In genomic region chr4:46527558-46527926, GRCm38 (mm10) we compare ENCODE assay signal across 7 mouse cellular contexts. TPM values are rescaled to one million over a fixed set of nuclear protein-coding genes. Genes with fewer than 3 reads are reported as not detected.
DNase-seq lines count a peak whose midpoint lies in the region; ATAC-seq and TF ChIP-seq lines count a peak whose summit lies in the region.

No protein-coding gene starts in this region.

- WGBS in hindbrain, embryonic 15.5 days = 3% methylated on average over 6 of the region's 7 CpGs
- 1% methylated on average over 7 of the region's 7 CpGs for WGBS in lung, postnatal 0 days
- 3% methylated on average over 7 of the region's 7 CpGs for WGBS in stomach, embryonic 14.5 days

- peak; percentile 86 for ATAC-seq in common myeloid progenitor, adult 5-6 weeks (replicated peaks; ENCODE audit: low read depth, poor library complexity, severe bottlenecking)
- ATAC-seq in hindbrain, embryonic 15.5 days (ENCODE audit: low FRiP score, low read depth) = no peak; the same call in 1 of the 2 replicates
- ATAC-seq in lung, postnatal 0 days = peak; percentile 78
- ATAC-seq in stomach, embryonic 14.5 days (ENCODE audit: insufficient number of reproducible peaks, insufficient read depth, low FRiP score, low read depth) = 0 out of 2 replicates have a peak, but pooled peaks have one; percentile 50

- in situ Hi-C loops in ES-E14 (cut with MboI; ENCODE audit: low sequenced_read_pairs in 2 of 2, unreplicated experiment in 2 of 2) = no loop called here

- intact Hi-C loops in left cerebral cortex, postnatal 10 days (cut with DNase I) = no loop called here

- H3K4me2 ChIP-seq in hindbrain, embryonic 15.5 days = peak overlapping the region; percentile 47
- peak overlapping the region; percentile 70 for H3K4me2 ChIP-seq in lung, postnatal 0 days (replicated peaks; ENCODE audit: low read depth, low read length)
- H3K4me2 ChIP-seq in stomach, embryonic 14.5 days (replicated peaks; ENCODE audit: low read depth, low read length) = peak overlapping the region; percentile 62

- H3K4me1 ChIP-seq in ES-E14 (ENCODE audit: control insufficient read depth in 2 of 2, insufficient read depth in 2 of 2, low read length in 2 of 2, poor library complexity in 1 of 2) = peaks cover 0 to 2% of the 10 kb centered on the region in 2 experiments; a peak in 1 of 4 replicates
- 0 out of 2 replicates have a peak, but pooled peaks cover 5% of the 10 kb centered on the region for H3K4me1 ChIP-seq in hindbrain, embryonic 15.5 days (replicated peaks)
- peaks cover 4% of the 10 kb centered on the region; the same call in 1 of the 2 replicates for H3K4me1 ChIP-seq in lung, postnatal 0 days (ENCODE audit: insufficient read depth, low read depth, low read length)
- H3K4me1 ChIP-seq in stomach, embryonic 14.5 days (ENCODE audit: control insufficient read depth, insufficient read depth, low read length) = no peaks in the 10 kb centered on the region

- no peak for DNase-seq in ES-E14 (ENCODE audit: low read depth, low spot score)
- peak; percentile 68 for DNase-seq in lung, postnatal 0 days (ENCODE audit: low spot score)
- no peak for DNase-seq in thymus, postnatal 14 days
- no peak for DNase-seq in left cerebral cortex, postnatal 10 days (ENCODE audit: extremely low spot score in 1 of 2, low spot score in 2 of 2)

- peaks cover 6% of the 10 kb centered on the region for H3K27me3 ChIP-seq in hindbrain, embryonic 15.5 days
- H3K27me3 ChIP-seq in lung, postnatal 0 days (replicated peaks; ENCODE audit: insufficient read depth, low read length) = no peaks in the 10 kb centered on the region
- no peaks in the 10 kb centered on the region for H3K27me3 ChIP-seq in stomach, embryonic 14.5 days (ENCODE audit: control insufficient read depth, insufficient read depth, low read length)

- no peak overlapping the region for H3K9ac ChIP-seq in ES-E14 (ENCODE audit: insufficient read depth, low read depth, low read length, poor library complexity, severe bottlenecking)
- H3K9ac ChIP-seq in hindbrain, embryonic 15.5 days = no peak overlapping the region
- 0 out of 2 replicates have a peak overlapping the region, but pooled peaks have one; percentile 9 for H3K9ac ChIP-seq in lung, postnatal 0 days (replicated peaks; ENCODE audit: low read depth)
- no peak overlapping the region for H3K9ac ChIP-seq in stomach, embryonic 14.5 days (replicated peaks; ENCODE audit: low read depth, low read length)

- no peaks in the 10 kb centered on the region for H3K36me3 ChIP-seq in ES-E14 (ENCODE audit: control insufficient read depth, insufficient read depth, low read length, poor library complexity, severe bottlenecking)
- no peaks in the 10 kb centered on the region for H3K36me3 ChIP-seq in hindbrain, embryonic 15.5 days
- no peaks in the 10 kb centered on the region for H3K36me3 ChIP-seq in lung, postnatal 0 days (ENCODE audit: insufficient read depth, low read length)
- no peaks in the 10 kb centered on the region for H3K36me3 ChIP-seq in stomach, embryonic 14.5 days (ENCODE audit: control insufficient read depth, insufficient read depth, low read length)

- TF ChIP-seq EP300 in lung, postnatal 0 days (IDR thresholded peaks at IDR 0.05) = no peak

- no peak overlapping the region for H3K27ac ChIP-seq in ES-E14 (ENCODE audit: insufficient read depth, low read depth, low read length, poor library complexity, severe bottlenecking)
- H3K27ac ChIP-seq in hindbrain, embryonic 15.5 days (replicated peaks) = no peak overlapping the region
- no peak overlapping the region for H3K27ac ChIP-seq in lung, postnatal 0 days (ENCODE audit: low read length)
- no peak overlapping the region for H3K27ac ChIP-seq in stomach, embryonic 14.5 days (ENCODE audit: low read length)

- no peak for TF ChIP-seq CTCF in lung, postnatal 0 days (IDR thresholded peaks at IDR 0.05)

- H3K9me3 ChIP-seq in ES-E14 (ENCODE audit: control insufficient read depth, insufficient read depth, low read depth, low read length) = no peaks in the 10 kb centered on the region
- no peaks in the 10 kb centered on the region for H3K9me3 ChIP-seq in hindbrain, embryonic 15.5 days
- H3K9me3 ChIP-seq in lung, postnatal 0 days (ENCODE audit: low read length) = no peaks in the 10 kb centered on the region
- no peaks in the 10 kb centered on the region for H3K9me3 ChIP-seq in stomach, embryonic 14.5 days (ENCODE audit: control insufficient read depth, low read depth, low read length)

- H3K4me3 ChIP-seq in ES-E14 (ENCODE audit: insufficient read depth in 1 of 2, low read depth in 1 of 2, low read length in 2 of 2, poor library complexity in 1 of 2, severe bottlenecking in 1 of 2) = peak overlapping the region; percentile 11 to 55
- H3K4me3 ChIP-seq in hindbrain, embryonic 15.5 days = peak overlapping the region; percentile 7; the same call in 1 of the 2 replicates
- peak overlapping the region; percentile 35 for H3K4me3 ChIP-seq in lung, postnatal 0 days (ENCODE audit: low read depth, low read length)
- H3K4me3 ChIP-seq in stomach, embryonic 14.5 days (ENCODE audit: low read depth, low read length) = peak overlapping the region; percentile 16

TF ChIP-seq in ES-E14, 5 proteins besides CTCF, POLR2A, EP300 and RAD21:
- TF ChIP-seq ZNF384 (IDR thresholded peaks at IDR 0.05; ENCODE audit: low read depth, low read length) (no peak), MAFK (IDR thresholded peaks at IDR 0.05; ENCODE audit: insufficient read depth, low read depth, low read length) (no peak), HCFC1 (IDR thresholded peaks at IDR 0.05; ENCODE audit: borderline replicate concordance, insufficient read depth, low read length) (no peak), CHD2 (IDR thresholded peaks at IDR 0.05; ENCODE audit: low read depth, low read length) (no peak), ZC3H11A (IDR thresholded peaks at IDR 0.05; ENCODE audit: borderline replicate concordance, low read depth, low read length) (no peak)

RNA-seq across cellular contexts. Expression of gene Trim14, which starts 8.4 kb away (rescaled TPM):
- total RNA-seq in ES-E14 (2012; rRNA removed) = 0.58 and 1.2 TPM in 2 replicates
- 24.2 and 28.0 TPM in 2 replicates for total RNA-seq in common myeloid progenitor, adult 5-6 weeks (2017)
- 1.2 and 2.4 TPM in 2 replicates for polyA plus RNA-seq in hindbrain, embryonic 15.5 days (2015; fragmentation: Nextera tagmentation; extraction: Ambion mirVana)
- polyA plus RNA-seq in lung, postnatal 0 days (2015; fragmentation: Nextera tagmentation; extraction: Ambion mirVana) = 5.2 and 5.4 TPM in 2 replicates
- 4.9 and 6.0 TPM in 2 replicates for polyA plus RNA-seq in stomach, embryonic 14.5 days (2014; fragmentation: Nextera tagmentation; extraction: Ambion mirVana)
- 1 to 10 TPM; 1.2 to 1.4 TPM for total RNA-seq in left cerebral cortex, postnatal 10 days (2021)

RNA-seq across cellular contexts. Expression of gene Nans, which starts 38.5 kb away (rescaled TPM):
- 56.4 and 75.4 TPM in 2 replicates for total RNA-seq in ES-E14 (2012; rRNA removed)
- total RNA-seq in common myeloid progenitor, adult 5-6 weeks (2017) = 57.9 and 65.7 TPM in 2 replicates
- polyA plus RNA-seq in hindbrain, embryonic 15.5 days (2015; fragmentation: Nextera tagmentation; extraction: Ambion mirVana) = 69.1 and 73.2 TPM in 2 replicates
- polyA plus RNA-seq in lung, postnatal 0 days (2015; fragmentation: Nextera tagmentation; extraction: Ambion mirVana) = 48.2 and 52.4 TPM in 2 replicates
- 75.9 and 77.2 TPM in 2 replicates for polyA plus RNA-seq in stomach, embryonic 14.5 days (2014; fragmentation: Nextera tagmentation; extraction: Ambion mirVana)
- total RNA-seq in left cerebral cortex, postnatal 10 days (2021) = 10 to 100 TPM; 30.7 to 35.0 TPM

Comparison
In these comparisons a context has a peak if more than half of its experiments do, and no peak if none do; other contexts are left out.
1. RNA of gene Trim14, which starts 8.4 kb away (total RNA-seq): 24.2 to 28.0 TPM in common myeloid progenitor, adult 5-6 weeks; 1.2 to 1.4 TPM in left cerebral cortex, postnatal 10 days and 0.58 to 1.2 TPM in ES-E14; every median in the first group is over 10 times any median in the second.
2. Peak in every context shown above with its lines, with median percentiles within 50 percentile points of each other: H3K4me3 ChIP-seq and H3K4me2 ChIP-seq.